Mouse (Mus musculus) forebrain, embryonic 16.5 days (tissue): ENCODE results near the gene Gm10647. TPM values are rescaled to one million over a fixed set of nuclear protein-coding genes. Genes with fewer than 3 reads are reported as not detected.
A peak's percentile ranks its signal among the peaks of the same experiment; 100 is the strongest.
"Not testable (repeated sequence)": the region's sequence is repeated elsewhere in the genome, so short reads cannot be mapped to it uniquely, and the experiment has no call there.

Experiments used
- ATAC-seq: fragments of 200-750 bp; cut with Nextera tagmentation; 2 replicates; pipeline ENCODE4 v1.8.0; 2017; ENCODE audit warnings: mild to moderate bottlenecking, moderate library complexity
- H3K27ac ChIP-seq: fragments of 300-500 bp; sonication (generic); 2 replicates; pipeline ENCODE4 v1.5.1; 2014; ENCODE audit warnings: low read length, control low read depth
- H3K27me3 ChIP-seq: fragments of 300-500 bp; sonication (generic); replicated peaks from 2 replicates; pipeline ENCODE4 v1.6.1; 2014; ENCODE audit warnings: low read length; ENCODE audit not compliant: control insufficient read depth, insufficient read depth
- H3K36me3 ChIP-seq: fragments of 300-500 bp; sonication (generic); 2 replicates; pipeline ENCODE4 v1.6.1; 2014; ENCODE audit not compliant: control insufficient read depth, insufficient read depth
- H3K4me1 ChIP-seq: fragments of 300-500 bp; sonication (generic); replicated peaks from 2 replicates; pipeline ENCODE4 v1.6.1; 2014; ENCODE audit warnings: low read length; ENCODE audit not compliant: control insufficient read depth, insufficient read depth
- H3K4me2 ChIP-seq: fragments of 300-500 bp; sonication (generic); 2 replicates; pipeline ENCODE4 v1.6.1; 2014; ENCODE audit warnings: mild to moderate bottlenecking, low read length, control low read depth
- H3K4me3 ChIP-seq: fragments of 300-500 bp; sonication (generic); replicated peaks from 2 replicates; pipeline ENCODE4 v1.5.1; 2014; ENCODE audit warnings: mild to moderate bottlenecking, low read length, control low read depth
- H3K9ac ChIP-seq: fragments of 300-500 bp; sonication (generic); replicated peaks from 2 replicates; pipeline ENCODE4 v1.6.1; 2014; ENCODE audit warnings: low read depth, low read length, control low read depth
- H3K9me3 ChIP-seq: fragments of 300-500 bp; sonication (generic); 2 replicates; pipeline ENCODE4 v1.6.1; 2016; ENCODE audit warnings: low read length; ENCODE audit not compliant: control insufficient read depth
- WGBS: fragments of 180-500 bp; shearing (Covaris S2); extraction: QIAGEN DNeasy Blood & Tissue Kit; methylation state at CpG from one replicate; pipeline ENCODE4 v1.1.7; 2014; 5-methylcytosine and 5-hydroxymethylcytosine counted together
- polyA plus RNA-seq: library from polyadenylated mRNA; unstranded; fragments of >200 nt; fragmentation: Nextera tagmentation; extraction: Ambion mirVana; gene quantifications from 2 replicates; pipeline ENCODE4 v1.2.1, GENCODE M21; 2015

Gene Gm10647
- polyA plus RNA-seq, result 0.42 and 0.43 TPM in 2 replicates

DNA sequence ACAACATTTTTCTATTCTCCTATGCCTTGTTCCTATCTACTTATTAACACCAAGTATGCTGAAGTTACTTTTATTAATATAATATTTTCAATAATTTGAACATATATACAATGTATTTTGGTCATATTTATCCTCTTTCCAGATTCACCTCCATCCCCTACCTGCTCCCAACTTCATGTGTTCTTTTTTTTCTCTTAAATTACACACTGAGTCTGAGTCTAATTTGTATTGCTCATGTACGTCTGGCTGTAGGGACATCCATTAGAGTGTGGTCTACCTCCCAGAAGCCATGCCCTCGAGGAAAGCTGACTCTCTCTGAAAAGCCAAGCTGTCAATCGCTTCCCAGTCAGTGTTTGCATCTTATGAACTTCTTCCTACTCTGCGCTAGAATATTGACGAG is at the start of gene Gm10647:
Gm10647 (plus strand) TSS at position 301 of the 400 bp plus-strand sequence.
- no peaks in the 10 kb centered on the region for H3K9me3 ChIP-seq
- WGBS, result 77% methylated on average over 5 of the region's 5 CpGs
- no peak within 1 kb of the TSS; the same call in 1 of the 2 replicates for H3K27ac ChIP-seq
- peak within 1 kb of the TSS; percentile 70 for H3K4me2 ChIP-seq
- peak within 1 kb of the TSS; percentile 92 for H3K9ac ChIP-seq
- ATAC-seq, result no peak
- H3K36me3 ChIP-seq, result no peaks in the 10 kb centered on the region
- H3K4me3 ChIP-seq, result peak within 1 kb of the TSS; percentile 71
- no peaks in the 10 kb centered on the region for H3K27me3 ChIP-seq
- peaks cover 17% of the 10 kb centered on the region for H3K4me1 ChIP-seq

DNA sequence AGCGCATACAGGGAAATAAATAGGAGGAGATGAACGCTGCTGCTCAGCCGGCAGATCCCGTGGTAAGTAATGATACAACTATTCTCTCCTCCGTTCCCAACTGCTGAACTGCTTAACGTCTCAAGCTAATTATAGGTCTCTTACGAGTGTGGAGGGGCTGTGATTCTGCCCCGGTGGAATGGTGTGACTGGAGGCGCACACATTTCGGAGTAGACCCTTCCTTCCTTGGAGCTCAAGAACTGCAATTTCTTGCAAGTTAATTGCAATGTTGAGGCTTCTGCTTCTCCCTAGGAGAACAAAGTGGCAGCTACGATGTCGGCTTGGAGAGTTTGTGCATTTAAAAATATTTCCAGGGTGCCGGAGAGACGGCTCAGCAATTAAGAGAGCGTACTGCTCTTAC is 48.4 kb upstream of the Gm10647 start:
- H3K9me3 ChIP-seq, result no peaks in the 10 kb centered on the region
- H3K4me3 ChIP-seq, result no peak overlapping the region
- H3K4me2 ChIP-seq, result no peak overlapping the region
- H3K36me3 ChIP-seq, result no peaks in the 10 kb centered on the region
- peak; percentile 45; the same call in 1 of the 2 replicates for ATAC-seq
- no peak overlapping the region for H3K9ac ChIP-seq
- no peaks in the 10 kb centered on the region for H3K27me3 ChIP-seq
- H3K27ac ChIP-seq, result no peak overlapping the region
- no peaks in the 10 kb centered on the region for H3K4me1 ChIP-seq
- 69% methylated on average over 15 of the region's 15 CpGs for WGBS

DNA sequence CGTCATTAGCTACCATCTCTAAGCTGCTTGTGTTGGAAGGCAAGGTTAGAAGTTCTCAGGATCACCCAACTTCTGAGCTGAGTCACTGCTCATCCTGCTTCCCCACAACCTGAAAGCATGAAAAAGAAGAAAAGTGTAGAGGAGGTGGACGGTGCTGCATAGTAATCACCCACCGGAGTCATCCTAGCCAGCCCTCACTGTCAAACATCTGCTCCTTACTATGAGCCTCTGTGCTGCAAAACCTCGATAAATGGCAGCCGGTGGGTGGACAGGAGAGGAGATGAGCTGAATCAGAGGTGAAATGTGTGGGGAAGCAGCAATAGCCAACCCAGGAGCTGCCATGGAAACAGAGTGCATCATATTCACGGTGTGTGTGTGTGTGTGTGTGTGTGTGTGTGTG is 44.0 kb upstream of the Gm10647 start:
- H3K4me3 ChIP-seq, result no peak overlapping the region

DNA sequence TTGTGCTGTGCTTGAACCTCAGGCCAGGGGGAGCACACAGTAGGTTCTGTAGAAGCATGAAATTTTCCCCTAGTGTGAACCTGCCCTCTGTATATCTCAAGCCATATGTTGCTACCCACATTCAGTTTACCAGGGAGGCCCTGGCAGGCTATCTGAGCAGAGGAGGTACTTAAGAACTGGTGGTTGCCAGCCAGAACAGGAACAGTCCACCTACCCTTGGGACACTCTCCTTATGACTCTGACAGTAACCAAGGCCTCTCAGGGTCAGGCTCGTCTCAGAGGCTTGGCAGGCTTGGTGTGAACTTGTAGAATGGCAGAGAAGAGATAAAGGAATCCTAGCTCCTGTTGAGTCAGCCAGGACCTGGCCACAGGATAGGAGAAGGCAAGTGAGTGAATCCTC is 35.8 kb upstream of the Gm10647 start:
- Histone ChIP-seq H3K27me3 (no peaks in the 10 kb centered on the region), H3K36me3 (no peaks in the 10 kb centered on the region), H3K4me3 (no peak overlapping the region), H3K9ac (no peak overlapping the region), H3K27ac (no peak overlapping the region), H3K9me3 (no peaks in the 10 kb centered on the region), H3K4me2 (no peak overlapping the region), H3K4me1 (no peaks in the 10 kb centered on the region)
- WGBS, result 75% methylated on average over 1 of the region's 1 CpGs
- ATAC-seq, result no peak

More for the DNA sequence above, 44.0 kb upstream of the Gm10647 start:
- Histone ChIP-seq H3K9me3 (no peaks in the 10 kb centered on the region), H3K4me1 (no peaks in the 10 kb centered on the region), H3K27ac (no peak overlapping the region), H3K36me3 (no peaks in the 10 kb centered on the region), H3K4me2 (no peak overlapping the region), H3K27me3 (no peaks in the 10 kb centered on the region), H3K9ac (no peak overlapping the region)
- no peak for ATAC-seq
- WGBS, result 82% methylated on average over 6 of the region's 6 CpGs

DNA sequence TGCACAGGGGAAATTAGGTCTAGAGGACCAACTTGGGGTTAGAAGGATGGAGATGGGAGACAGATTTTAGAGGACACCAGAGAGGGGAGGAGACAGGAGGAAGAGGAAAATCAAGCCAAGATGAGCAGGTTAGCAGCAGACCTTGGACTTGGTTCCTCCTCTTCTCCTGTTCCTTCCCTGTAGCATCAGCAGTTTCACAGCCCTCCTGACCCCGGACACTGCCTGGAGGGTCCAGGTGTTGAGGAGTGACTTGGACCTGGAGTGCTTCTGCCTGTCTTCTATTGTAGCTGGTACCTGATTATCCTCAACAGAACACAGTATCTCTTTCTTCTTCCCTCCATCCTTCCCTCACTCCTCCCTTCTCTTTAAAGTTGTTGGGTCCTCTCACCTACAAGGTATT is 28.1 kb upstream of the Gm10647 start:
- Histone ChIP-seq H3K36me3 (no peaks in the 10 kb centered on the region), H3K4me3 (no peak overlapping the region), H3K9me3 (no peaks in the 10 kb centered on the region), H3K27ac (no peak overlapping the region), H3K9ac (no peak overlapping the region), H3K27me3 (no peaks in the 10 kb centered on the region), H3K4me1 (no peaks in the 10 kb centered on the region), H3K4me2 (no peak overlapping the region)
- ATAC-seq, result no peak
- WGBS, result 100% methylated on average over 1 of the region's 1 CpGs

DNA sequence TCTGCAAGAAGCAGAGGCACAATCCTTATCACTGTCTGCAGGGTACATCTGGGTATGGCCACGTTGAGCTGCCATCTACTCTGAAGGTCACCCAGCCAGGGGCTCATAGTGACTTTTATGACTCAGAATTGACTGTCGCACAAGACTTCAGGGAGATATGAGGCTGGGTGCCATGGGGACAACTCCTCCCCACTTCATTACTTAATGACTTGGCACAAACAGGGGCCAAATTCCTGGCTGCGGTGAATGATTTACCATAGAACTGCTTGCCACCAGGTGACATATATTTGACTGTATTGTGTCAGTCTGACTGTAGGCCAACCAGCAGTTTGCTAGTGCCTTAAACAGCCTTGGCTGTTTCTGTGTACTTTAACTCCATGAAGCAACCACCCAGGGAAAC is 27.6 kb upstream of the Gm10647 start:
- WGBS, result 84% methylated on average over 3 of the region's 3 CpGs
- Histone ChIP-seq H3K36me3 (no peaks in the 10 kb centered on the region), H3K4me2 (no peak overlapping the region), H3K4me1 (no peaks in the 10 kb centered on the region), H3K4me3 (no peak overlapping the region), H3K9ac (no peak overlapping the region), H3K27ac (no peak overlapping the region), H3K9me3 (no peaks in the 10 kb centered on the region), H3K27me3 (no peaks in the 10 kb centered on the region)
- no peak for ATAC-seq

DNA sequence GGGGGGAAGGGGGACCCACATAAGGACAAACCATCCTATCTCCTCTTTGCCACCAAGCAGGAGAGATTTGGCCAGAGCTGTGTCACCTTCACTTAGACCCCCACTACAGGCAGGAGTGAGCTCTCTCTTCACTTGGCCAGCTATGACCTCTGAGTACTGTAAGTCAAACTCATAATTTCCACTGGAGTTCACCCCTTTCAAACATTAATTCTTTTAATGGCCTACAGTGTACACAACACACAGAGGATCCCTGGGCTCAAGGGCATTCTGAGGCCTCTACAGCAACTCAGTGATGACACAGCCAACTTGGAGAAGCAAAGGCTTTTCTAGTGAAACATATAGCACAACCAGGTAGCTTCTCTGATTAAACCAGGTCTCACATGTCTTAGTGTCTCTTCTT is 26.1 kb upstream of the Gm10647 start:
- no peaks in the 10 kb centered on the region for H3K27me3 ChIP-seq
- no peak overlapping the region for H3K4me2 ChIP-seq
- no peak overlapping the region for H3K27ac ChIP-seq
- ATAC-seq, result no peak
- H3K36me3 ChIP-seq, result no peaks in the 10 kb centered on the region
- no peak overlapping the region for H3K9ac ChIP-seq
- H3K4me3 ChIP-seq, result no peak overlapping the region
- no peaks in the 10 kb centered on the region for H3K4me1 ChIP-seq
- no peaks in the 10 kb centered on the region for H3K9me3 ChIP-seq

DNA sequence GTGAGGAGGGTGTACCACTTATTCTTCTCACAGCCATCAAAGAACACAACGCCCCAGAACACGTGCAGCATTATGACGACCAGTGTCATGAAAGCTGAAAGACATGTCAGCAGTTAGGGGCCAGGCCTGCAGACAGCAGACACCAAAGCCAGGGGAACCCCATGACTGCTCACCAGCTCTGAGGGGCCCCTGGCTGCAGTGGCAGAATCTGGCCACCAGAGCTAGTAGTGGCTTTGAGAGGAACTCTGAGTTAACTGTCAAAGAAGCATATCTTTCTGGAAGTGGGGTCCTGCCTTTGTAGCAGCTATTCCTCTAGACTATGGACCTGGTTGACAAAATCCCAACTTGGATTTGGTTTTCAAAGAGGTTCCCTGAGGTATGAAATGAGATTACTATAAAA is 12.3 kb upstream of the Gm10647 start:
- H3K9ac ChIP-seq, H3K4me3 ChIP-seq, H3K27me3 ChIP-seq, H3K4me1 ChIP-seq, H3K9me3 ChIP-seq, ATAC-seq, H3K4me2 ChIP-seq, H3K36me3 ChIP-seq, H3K27ac ChIP-seq: not testable (repeated sequence)
- WGBS, result no CpG with 5 or more reads among the region's 3 CpGs

DNA sequence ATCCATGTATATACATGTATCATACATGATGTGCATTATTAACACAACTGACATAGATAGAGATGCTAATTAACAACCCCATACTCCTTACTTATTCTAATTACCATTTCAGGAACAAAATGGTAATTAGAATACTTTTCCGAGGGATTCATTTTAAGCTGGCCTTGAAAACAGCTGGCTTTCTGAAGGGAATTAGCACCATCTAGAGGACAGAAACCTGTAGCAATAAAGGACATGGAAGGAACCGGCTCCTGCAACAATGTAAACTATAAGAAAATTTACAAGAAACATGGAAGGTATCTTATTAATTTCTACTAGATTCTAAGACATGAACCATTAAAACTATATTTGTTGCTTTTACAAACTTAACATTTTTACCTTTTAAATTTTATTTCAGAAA is 9.0 kb upstream of the Gm10647 start:
- H3K27ac ChIP-seq, result no peak overlapping the region
- H3K4me3 ChIP-seq, result no peak overlapping the region
- H3K9ac ChIP-seq, result no peak overlapping the region
- H3K9me3 ChIP-seq, result no peaks in the 10 kb centered on the region
- peaks cover 2% of the 10 kb centered on the region; the same call in 1 of the 2 replicates for H3K36me3 ChIP-seq
- no peak overlapping the region for H3K4me2 ChIP-seq
- peaks cover under 1% of the 10 kb centered on the region; the same call in 1 of the 2 replicates for H3K4me1 ChIP-seq
- WGBS, result 6% methylated on average over 2 of the region's 2 CpGs
- ATAC-seq, result 0 out of 2 replicates have a peak, but pooled peaks have one; percentile 28
- H3K27me3 ChIP-seq, result no peaks in the 10 kb centered on the region
